Mouse (Mus musculus) CD8-positive naive resting alpha-beta T cell, adult 57 days (primary cell): ENCODE data around the gene Apmap. TPM values are rescaled to one million over a fixed set of nuclear protein-coding genes. Genes with fewer than 3 reads are reported as not detected.

Experiments used
- total RNA-seq: library from RNA; stranded (reverse); gene quantifications from one replicate; pipeline ENCODE4 v1.2.4, GENCODE M21; 2023

Apmap gene
- total RNA-seq = 28.0 TPM

DNA sequence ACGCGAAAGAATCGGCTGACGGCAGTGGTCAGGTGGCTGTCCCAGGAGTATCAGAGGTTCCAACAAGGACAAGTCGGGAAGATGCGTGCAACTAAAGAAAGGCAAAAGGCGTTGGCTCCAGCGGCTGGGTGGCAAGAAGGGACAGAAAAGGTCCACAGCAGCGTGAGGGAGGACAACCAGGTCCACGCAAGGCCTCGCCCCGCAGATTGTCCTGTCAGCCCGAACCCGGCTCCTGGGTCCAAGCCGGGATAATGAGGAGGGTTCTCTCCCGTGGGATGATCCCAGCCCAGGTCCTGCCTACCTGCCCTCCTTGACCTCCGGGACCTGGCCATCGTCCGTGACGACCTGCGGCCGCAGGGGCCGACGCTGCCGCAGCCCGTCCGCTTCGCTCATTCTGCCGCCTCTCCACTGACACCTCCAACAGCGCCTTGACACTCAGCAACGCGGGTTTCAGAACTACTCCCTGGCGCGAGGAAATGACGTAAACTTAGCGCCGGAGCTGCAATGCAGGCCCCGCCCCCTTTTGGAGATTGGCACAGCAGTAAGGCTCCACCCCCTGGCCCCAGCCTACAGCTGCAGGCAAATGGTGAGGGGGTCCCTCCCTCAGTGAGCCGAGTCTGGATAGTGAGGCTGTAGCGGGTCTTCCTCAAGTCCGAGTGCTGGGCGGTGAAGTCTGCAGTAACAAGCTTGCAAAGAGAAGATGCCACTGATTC, at the start of gene Apmap:
Apmap (minus strand) TSS at position 481 of the 713 bp plus-strand sequence.

DNA sequence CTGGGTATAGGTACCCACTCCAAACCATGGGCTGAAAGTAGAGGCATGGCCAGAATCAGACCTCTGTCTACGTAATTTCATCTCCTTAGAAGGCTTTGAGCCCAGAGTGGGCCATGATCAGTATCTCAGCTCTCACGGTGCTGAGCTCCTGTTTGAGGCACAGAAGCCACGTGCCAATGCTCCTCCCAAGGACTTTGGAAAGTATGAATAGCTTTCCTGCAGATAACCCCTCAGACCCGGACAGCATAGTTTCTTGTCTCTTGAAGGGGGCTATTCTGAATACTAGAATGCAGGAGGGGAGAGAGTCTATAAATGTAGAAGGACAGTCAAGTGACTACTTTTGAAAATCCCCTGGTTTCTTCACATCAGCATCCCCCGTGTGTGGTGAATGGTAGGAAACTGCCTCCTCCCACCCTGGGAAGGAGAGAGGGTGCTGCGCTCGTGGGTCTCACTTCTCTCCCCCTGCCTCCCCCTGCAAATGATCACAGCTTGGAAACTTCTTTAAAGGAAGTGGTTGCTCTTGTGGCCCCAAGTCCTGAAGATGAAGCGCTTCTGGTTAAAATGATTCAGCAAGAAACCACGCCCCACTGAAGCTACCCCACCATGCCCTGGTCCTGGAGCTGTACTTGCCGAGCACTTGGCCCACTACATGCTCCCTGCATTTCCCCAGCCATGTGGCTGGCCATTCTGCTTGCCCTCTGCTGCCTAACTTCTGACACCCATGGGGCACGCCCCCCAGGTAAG, 38.3 kb downstream of the Apmap start, which contains the start of gene Cst7:
Cst7 (plus strand) TSS at position 569 of the 744 bp plus-strand sequence.

Other genes starting within 250 kb of the Apmap start
- 4.2 TPM for gene 3300002I08Rik, start 245.8 kb downstream of the Apmap start, total RNA-seq
- gene Zfp442, start 157.1 kb downstream of the Apmap start, total RNA-seq = 2.4 TPM
- 0.46 TPM for gene Zfp345, start 123.5 kb downstream of the Apmap start, total RNA-seq
- gene Cst7, start 38.2 kb downstream of the Apmap start, total RNA-seq = 50.5 TPM
- gene Acss1, start 59.9 kb upstream of the Apmap start, total RNA-seq = 56.8 TPM
- gene Vsx1, start 80.8 kb upstream of the Apmap start, total RNA-seq = not detected
- 32.9 TPM for gene Entpd6, start 140.5 kb upstream of the Apmap start, total RNA-seq
- gene Pygb, start 178.2 kb upstream of the Apmap start, total RNA-seq = 56.0 TPM